Mouse (Mus musculus) hindbrain, embryonic 16.5 days (tissue): ENCODE results near the gene Arhgef25. TPM values are rescaled to one million over a fixed set of nuclear protein-coding genes. Genes with fewer than 3 reads are reported as not detected.

Experiments
- ATAC-seq: fragments of 200-750 bp; cut with Nextera tagmentation; 2 replicates; pipeline ENCODE4 v1.8.0; 2017; ENCODE audit warnings: moderate TSS enrichment, moderate library complexity
- H3K27ac ChIP-seq: fragments of 300-500 bp; sonication (generic); 2 replicates; pipeline ENCODE4 v1.5.1; 2014; ENCODE audit warnings: low read depth, mild to moderate bottlenecking, control low read depth, low read length, moderate library complexity
- H3K27me3 ChIP-seq: fragments of 300-500 bp; sonication (generic); replicated peaks from 2 replicates; pipeline ENCODE4 v1.6.1; 2014; ENCODE audit warnings: low read length; ENCODE audit not compliant: control insufficient read depth, insufficient read depth
- H3K36me3 ChIP-seq: fragments of 300-500 bp; sonication (generic); 2 replicates; pipeline ENCODE4 v1.6.1; 2014; ENCODE audit warnings: mild to moderate bottlenecking, low read length, moderate library complexity, mixed read lengths; ENCODE audit not compliant: control insufficient read depth, insufficient read depth
- H3K4me1 ChIP-seq: fragments of 300-500 bp; sonication (generic); 2 replicates; pipeline ENCODE4 v1.6.1; 2014; ENCODE audit warnings: low read depth, low read length; ENCODE audit not compliant: control insufficient read depth, insufficient read depth
- H3K4me2 ChIP-seq: fragments of 300-500 bp; sonication (generic); 2 replicates; pipeline ENCODE4 v1.6.1; 2014; ENCODE audit warnings: mild to moderate bottlenecking, low read length, control low read depth, moderate library complexity
- H3K4me3 ChIP-seq: fragments of 300-500 bp; sonication (generic); 2 replicates; pipeline ENCODE4 v1.5.1; 2014; ENCODE audit warnings: mild to moderate bottlenecking, low read length, control low read depth, moderate library complexity
- H3K9ac ChIP-seq: fragments of 300-500 bp; sonication (generic); 2 replicates; pipeline ENCODE4 v1.6.1; 2014; ENCODE audit warnings: low read depth, mild to moderate bottlenecking, control low read depth, low read length, moderate library complexity
- H3K9me3 ChIP-seq: fragments of 300-500 bp; sonication (generic); 2 replicates; pipeline ENCODE4 v1.6.1; 2014; ENCODE audit warnings: mild to moderate bottlenecking, low read length, moderate library complexity; ENCODE audit not compliant: control insufficient read depth
- WGBS: fragments of 180-500 bp; shearing (Covaris S2); extraction: QIAGEN DNeasy Blood & Tissue Kit; methylation state at CpG from one replicate; pipeline ENCODE4 v1.1.7; 2014; 5-methylcytosine and 5-hydroxymethylcytosine counted together
- polyA plus RNA-seq: library from polyadenylated mRNA; unstranded; fragments of >200 nt; fragmentation: Nextera tagmentation; extraction: Ambion mirVana; gene quantifications from 2 replicates; pipeline ENCODE4 v1.2.1, GENCODE M21; 2015

Arhgef25 gene
- polyA plus RNA-seq, 1 experiment from 2014 or later: 29.1 TPM

DNA sequence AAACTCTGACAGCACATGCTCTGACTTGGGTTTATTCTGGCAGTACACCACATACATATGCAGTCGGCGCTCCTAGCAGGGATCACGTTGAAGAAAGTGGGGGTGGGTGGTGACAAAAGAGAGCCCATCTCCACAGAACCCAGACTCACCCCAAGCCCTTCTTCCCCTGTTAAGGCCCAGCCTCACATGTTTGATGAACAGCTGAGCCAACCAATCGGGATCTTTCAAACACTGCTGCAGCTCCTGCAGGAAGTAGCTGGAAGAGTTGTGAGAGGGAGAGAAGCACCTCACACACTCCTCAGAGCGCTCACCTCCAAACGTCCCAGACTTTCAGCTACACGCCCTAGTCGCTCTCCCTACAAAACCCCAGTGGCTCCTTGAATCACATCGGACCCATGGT is 4.8 kb downstream of the Arhgef25 start:
- H3K4me3 ChIP-seq: no peak overlapping the region
- H3K4me2 ChIP-seq: no peak overlapping the region
- H3K9ac ChIP-seq: no peak overlapping the region
- peaks cover 8% of the 10 kb centered on the region for H3K27me3 ChIP-seq
- H3K36me3 ChIP-seq: no peaks in the 10 kb centered on the region
- no peak for ATAC-seq
- WGBS: 73% methylated on average over 9 of the region's 9 CpGs
- peaks cover 24% of the 10 kb centered on the region for H3K4me1 ChIP-seq
- no peaks in the 10 kb centered on the region for H3K9me3 ChIP-seq
- no peak overlapping the region for H3K27ac ChIP-seq

DNA sequence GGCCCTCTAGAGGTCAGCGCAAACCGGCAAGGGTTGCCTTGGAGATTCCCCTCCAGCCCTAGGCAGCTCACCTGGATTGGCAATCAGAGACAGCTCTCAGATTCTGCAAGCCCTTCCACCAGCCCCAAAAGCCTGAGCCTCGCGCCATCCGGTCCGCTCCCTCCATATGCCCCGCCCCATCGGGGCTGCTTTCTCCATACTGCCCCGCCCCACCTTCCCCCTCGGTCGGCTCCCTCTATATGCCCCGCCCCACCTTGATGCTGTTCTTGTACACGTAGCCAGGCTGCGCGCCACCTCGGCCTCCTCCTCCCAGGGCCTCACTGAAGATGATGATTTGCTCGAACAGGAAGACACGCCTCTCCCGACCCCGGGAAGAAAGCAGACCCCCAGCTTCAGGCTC is 6.1 kb downstream of the Arhgef25 start:
- no peaks in the 10 kb centered on the region for H3K9me3 ChIP-seq
- no peak overlapping the region for H3K27ac ChIP-seq
- WGBS: 12% methylated on average over 19 of the region's 20 CpGs
- peak overlapping the region; percentile 22; the same call in 1 of the 2 replicates for H3K9ac ChIP-seq
- no peaks in the 10 kb centered on the region for H3K36me3 ChIP-seq
- H3K4me3 ChIP-seq: peak overlapping the region; percentile 9; the same call in 1 of the 2 replicates
- H3K4me2 ChIP-seq: peak overlapping the region; percentile 32
- peaks cover 16% of the 10 kb centered on the region for H3K4me1 ChIP-seq
- H3K27me3 ChIP-seq: peaks cover 18% of the 10 kb centered on the region
- no peak for ATAC-seq

DNA sequence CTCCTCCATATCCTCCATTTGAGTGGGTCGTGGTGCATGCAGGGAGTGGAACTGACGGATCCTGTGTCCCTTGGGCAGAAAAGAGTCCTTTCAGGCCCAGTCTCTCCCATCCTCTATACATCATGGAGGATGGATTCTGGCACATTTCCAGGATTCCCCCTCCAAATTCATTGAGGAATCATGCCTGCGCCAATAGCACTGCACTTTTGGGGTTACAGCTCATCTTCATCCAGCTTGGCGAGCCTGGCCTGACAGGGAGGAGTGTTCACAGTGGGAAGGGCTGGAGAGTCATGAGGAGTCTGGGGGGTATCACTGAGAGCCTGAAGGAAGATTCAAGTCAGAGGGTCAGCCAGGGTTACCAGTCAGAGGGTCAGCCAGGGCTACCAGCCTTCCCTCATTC is 7.3 kb downstream of the Arhgef25 start:
- H3K9me3 ChIP-seq: no peaks in the 10 kb centered on the region
- no peak for ATAC-seq
- H3K27me3 ChIP-seq: peaks cover 24% of the 10 kb centered on the region

DNA sequence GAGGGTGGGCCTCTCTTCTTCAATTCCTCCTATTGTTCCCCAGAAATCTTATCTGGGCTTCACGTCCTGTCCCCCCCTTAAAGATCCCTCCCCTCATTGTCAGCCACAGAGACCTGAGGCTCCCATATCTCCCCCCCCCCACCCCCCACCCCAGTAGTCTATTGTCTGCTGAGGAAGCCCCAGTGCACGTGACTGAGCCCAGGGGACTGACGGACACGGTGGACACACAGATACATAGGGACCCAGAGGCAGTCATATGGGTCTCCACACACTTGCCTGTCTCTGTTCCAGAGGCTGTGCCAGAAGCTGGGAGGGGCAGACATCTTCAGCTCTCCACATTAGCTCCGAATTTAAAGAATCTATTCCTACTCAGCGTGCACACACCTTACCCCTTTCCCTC is 8.3 kb downstream of the Arhgef25 start:
- no peak for ATAC-seq
- no peak overlapping the region for H3K4me3 ChIP-seq
- no peak overlapping the region for H3K27ac ChIP-seq
- H3K4me1 ChIP-seq: peaks cover 21% of the 10 kb centered on the region
- H3K9ac ChIP-seq: no peak overlapping the region
- no peak overlapping the region for H3K4me2 ChIP-seq
- no peaks in the 10 kb centered on the region for H3K36me3 ChIP-seq
- peaks cover 28% of the 10 kb centered on the region for H3K27me3 ChIP-seq
- H3K9me3 ChIP-seq: no peaks in the 10 kb centered on the region
- 69% methylated on average over 6 of the region's 6 CpGs for WGBS

More for the DNA sequence above, 7.3 kb downstream of the Arhgef25 start:
- Histone ChIP-seq H3K36me3 (no peaks in the 10 kb centered on the region), H3K4me3 (no peak overlapping the region), H3K9ac (no peak overlapping the region), H3K27ac (no peak overlapping the region), H3K4me2 (no peak overlapping the region), H3K4me1 (peaks cover 21% of the 10 kb centered on the region)
- whole genome bisulfite sequencing: 81% methylated on average over 4 of the region's 4 CpGs

DNA sequence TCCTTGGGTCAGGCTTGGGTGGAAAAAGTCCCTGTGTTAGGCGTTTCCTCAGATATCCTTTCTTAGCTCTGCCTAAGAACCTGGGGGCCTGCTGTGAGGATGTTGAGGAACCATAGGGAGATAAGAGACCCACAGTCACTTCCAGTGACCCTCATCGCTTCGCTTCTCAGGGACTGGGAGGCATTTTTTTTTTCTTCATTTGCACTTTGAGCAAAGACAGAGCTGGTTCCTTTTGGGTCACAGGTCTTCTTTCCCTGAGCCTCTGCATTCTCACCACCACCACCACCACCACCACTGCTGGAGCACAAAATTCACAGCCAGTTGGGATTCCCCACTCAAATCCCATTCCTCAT is 9.2 kb downstream of the Arhgef25 start:
- H3K9ac ChIP-seq: no peak overlapping the region
- ATAC-seq: no peak
- peaks cover 21% of the 10 kb centered on the region for H3K4me1 ChIP-seq
- 22% methylated on average over 3 of the region's 3 CpGs for WGBS
- H3K4me3 ChIP-seq: no peak overlapping the region
- no peak overlapping the region for H3K4me2 ChIP-seq
- H3K9me3 ChIP-seq: no peaks in the 10 kb centered on the region
- no peak overlapping the region for H3K27ac ChIP-seq
- no peaks in the 10 kb centered on the region for H3K36me3 ChIP-seq
- peaks cover 33% of the 10 kb centered on the region for H3K27me3 ChIP-seq

DNA sequence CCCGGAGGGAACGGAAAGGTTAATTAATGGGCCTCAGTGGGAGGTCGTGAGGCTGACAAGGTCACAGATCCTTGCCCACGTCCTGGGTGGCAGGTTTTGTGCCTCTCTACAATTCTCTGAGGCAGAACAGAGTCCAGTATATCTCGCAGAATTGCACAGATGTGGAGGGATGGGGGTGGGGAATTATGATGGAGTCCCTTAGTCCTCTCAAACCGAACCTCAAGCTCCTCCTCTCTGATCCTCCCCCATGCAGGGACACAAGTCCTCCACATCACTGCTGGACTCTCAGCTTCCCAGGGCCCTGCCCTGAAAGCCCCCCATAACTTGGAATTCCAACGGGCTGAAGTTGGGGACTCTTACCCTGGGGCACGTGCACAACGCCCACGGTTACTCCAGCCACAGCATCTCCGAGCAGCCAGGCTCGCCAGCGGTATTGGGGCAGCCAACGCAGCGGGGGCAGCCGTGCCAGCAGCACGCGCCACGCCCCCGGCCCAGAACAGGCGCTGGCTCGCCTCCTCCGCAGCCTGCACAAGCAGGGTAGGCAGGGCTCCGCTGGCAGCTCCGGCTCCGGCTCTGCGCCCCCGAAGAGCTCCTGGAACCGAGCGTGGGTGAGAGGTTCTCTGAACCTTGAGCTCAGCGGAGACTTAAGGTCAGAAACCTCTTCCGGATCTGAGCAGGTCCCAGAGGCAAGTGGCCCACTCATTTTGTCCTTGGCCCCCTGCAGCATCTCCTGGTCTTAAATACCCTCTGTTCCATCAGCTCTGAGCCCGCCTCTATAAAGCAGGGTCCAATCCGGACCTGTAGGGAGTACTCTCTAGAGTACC is 9.8 kb downstream of the Arhgef25 start, which contains the start of gene Slc26a10:
Gene Slc26a10, minus strand, starts transcription at position 775 of the 824 bp plus-strand sequence.
- WGBS: 1% methylated on average over 34 of the region's 34 CpGs
- H3K9ac ChIP-seq: peak within 1 kb of the TSS; percentile 39
- H3K27me3 ChIP-seq: peaks cover 35% of the 10 kb centered on the region
- no peaks in the 10 kb centered on the region for H3K9me3 ChIP-seq
- H3K27ac ChIP-seq: no peak within 1 kb of the TSS
- peak within 1 kb of the TSS; percentile 50 for H3K4me2 ChIP-seq
- H3K4me3 ChIP-seq: peak within 1 kb of the TSS; percentile 23
- peak; percentile 37 for ATAC-seq
- peaks cover 21% of the 10 kb centered on the region for H3K4me1 ChIP-seq
- H3K36me3 ChIP-seq: no peaks in the 10 kb centered on the region

DNA sequence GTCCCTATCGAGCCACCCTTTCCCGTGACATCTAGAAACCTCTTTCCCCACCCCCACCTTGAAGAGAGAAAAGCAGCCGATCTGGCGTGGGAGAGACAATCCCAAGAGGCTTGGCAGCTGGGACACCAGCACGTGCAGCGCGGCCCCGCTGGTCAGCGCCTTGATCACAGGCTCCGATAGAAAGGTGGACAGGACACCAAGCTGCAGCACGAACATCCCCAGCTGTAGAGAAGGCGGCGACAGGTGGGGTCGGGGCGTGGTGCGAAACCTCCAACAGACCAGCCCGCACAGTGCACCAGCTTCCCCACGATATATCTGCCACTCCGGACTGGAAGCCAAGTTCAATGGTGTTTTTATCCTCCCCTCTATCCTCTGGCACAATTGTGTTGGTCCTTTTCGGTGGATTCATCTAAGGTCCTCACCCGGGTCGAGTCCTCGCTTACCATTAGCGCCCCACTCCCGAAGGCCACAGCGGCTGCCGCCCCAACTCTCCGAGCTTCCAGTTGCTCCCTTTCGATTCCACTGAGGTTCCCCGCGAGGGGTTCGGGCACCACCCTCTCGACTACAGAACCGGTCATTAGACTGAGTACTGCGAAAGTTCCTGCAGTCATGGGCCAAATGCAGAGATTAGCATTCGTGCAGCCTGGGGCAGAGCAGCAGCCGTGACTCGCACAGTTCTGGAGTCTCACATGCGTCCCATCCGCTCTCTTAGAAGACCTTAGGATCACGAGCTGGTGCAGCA is 11.4 kb downstream of the Arhgef25 start:
- Histone ChIP-seq H3K27me3 (peaks cover 37% of the 10 kb centered on the region), H3K4me3 (peak overlapping the region; percentile 32), H3K4me1 (peaks cover 15% of the 10 kb centered on the region), H3K4me2 (peak overlapping the region; percentile 58), H3K27ac (no peak overlapping the region), H3K9ac (peak overlapping the region; percentile 18; the same call in 1 of the 2 replicates), H3K36me3 (no peaks in the 10 kb centered on the region), H3K9me3 (no peaks in the 10 kb centered on the region)
- ATAC-seq: no peak
- WGBS: 3% methylated on average over 41 of the region's 41 CpGs

DNA sequence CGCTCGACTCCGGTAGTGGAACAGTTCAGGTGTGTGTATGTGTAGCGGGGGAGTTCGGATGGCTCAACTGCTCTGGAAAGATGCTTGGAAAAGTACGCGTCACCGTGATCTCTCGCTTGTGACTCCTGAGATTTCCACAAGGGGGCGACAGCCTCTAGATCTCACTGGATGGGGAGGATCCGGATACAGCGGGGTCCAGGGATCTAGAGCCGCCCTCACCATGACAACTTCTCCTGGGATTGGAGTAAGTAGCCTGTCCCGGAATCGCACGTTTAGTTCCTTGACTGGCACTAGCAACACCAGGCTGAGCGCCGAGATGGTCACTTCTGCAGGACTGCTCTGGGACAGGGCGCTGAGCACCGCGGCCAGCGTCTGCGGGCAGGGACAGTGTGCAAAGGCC is 12.2 kb downstream of the Arhgef25 start:
- Histone ChIP-seq H3K36me3 (no peaks in the 10 kb centered on the region), H3K4me2 (peak overlapping the region; percentile 58), H3K9me3 (no peaks in the 10 kb centered on the region), H3K27ac (no peak overlapping the region), H3K27me3 (peaks cover 37% of the 10 kb centered on the region), H3K4me3 (peak overlapping the region; percentile 32), H3K9ac (peak overlapping the region; percentile 26; the same call in 1 of the 2 replicates), H3K4me1 (peaks cover 15% of the 10 kb centered on the region)
- WGBS: 1% methylated on average over 23 of the region's 23 CpGs
- peak; percentile 57; the same call in 1 of the 2 replicates for ATAC-seq

DNA sequence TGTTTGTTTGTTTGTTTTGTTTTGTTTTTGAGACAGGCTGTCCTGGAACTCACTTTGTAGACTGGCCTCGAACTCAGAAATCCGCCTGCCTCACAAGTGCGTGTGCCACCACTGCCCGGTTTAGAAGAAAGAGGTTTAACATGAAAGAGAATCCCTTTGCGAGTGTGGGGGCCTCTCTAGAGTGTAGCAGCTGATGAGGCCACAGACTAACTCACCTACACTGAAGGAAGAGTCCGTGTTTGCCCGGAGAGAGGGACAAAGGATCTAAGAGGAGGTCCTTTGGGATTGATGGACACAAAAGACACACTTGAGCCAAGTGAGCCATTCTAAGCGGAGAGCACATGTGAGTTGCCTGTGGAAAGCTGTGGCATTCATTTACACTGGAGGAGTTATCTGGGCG is 12.6 kb downstream of the Arhgef25 start:
- peak; percentile 2; the same call in 1 of the 2 replicates for ATAC-seq
- H3K27ac ChIP-seq: no peak overlapping the region
- H3K27me3 ChIP-seq: peaks cover 37% of the 10 kb centered on the region
- 27% methylated on average over 9 of the region's 9 CpGs for WGBS
- H3K36me3 ChIP-seq: no peaks in the 10 kb centered on the region
- H3K9ac ChIP-seq: no peak overlapping the region
- H3K9me3 ChIP-seq: no peaks in the 10 kb centered on the region
- peaks cover 15% of the 10 kb centered on the region for H3K4me1 ChIP-seq
- peak overlapping the region; percentile 58 for H3K4me2 ChIP-seq
- H3K4me3 ChIP-seq: no peak overlapping the region; the same call in 1 of the 2 replicates
